Mouse (Mus musculus): Measurements from ENCODE around the gene Smim26.
A peak's percentile ranks its signal among the peaks of the same experiment; 100 is the strongest.

The Smim26 gene

DNA sequence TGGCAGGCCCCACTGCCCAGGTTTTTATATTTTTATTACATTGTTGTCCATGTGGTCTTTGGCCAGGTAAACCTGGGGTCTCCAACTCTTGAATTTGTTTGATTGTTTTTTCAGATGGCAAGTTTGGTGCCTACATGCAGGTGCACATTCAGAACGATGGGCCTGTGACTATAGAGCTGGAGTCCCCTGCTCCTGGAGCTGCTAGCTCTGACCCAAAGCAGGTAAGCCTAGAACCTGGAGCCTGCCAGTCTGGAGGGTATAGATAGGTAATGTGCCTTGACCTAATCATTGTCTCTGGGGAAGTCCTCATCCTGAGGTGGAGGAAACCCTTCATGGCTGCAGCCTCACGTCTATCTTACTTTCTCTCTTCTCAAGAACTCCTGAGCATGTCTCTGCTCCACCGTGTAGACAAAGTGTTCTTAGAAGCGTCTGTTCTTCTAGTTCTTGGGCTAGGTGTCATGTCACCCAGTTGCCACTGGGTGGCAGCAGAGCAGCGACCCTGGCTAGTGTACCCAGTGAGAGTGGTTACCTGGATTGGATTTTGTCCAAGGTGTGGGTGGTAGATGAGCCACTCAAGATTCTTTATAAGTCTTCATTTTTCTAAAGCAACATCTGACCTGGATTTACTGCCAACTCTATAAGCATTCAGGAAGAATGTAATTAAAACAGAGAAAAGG, 41.9 kb downstream of the Smim26 start:
- DNase-seq (ENCODE audit: low spot score in 2 of 2): peak; percentile 32 to 68

DNA sequence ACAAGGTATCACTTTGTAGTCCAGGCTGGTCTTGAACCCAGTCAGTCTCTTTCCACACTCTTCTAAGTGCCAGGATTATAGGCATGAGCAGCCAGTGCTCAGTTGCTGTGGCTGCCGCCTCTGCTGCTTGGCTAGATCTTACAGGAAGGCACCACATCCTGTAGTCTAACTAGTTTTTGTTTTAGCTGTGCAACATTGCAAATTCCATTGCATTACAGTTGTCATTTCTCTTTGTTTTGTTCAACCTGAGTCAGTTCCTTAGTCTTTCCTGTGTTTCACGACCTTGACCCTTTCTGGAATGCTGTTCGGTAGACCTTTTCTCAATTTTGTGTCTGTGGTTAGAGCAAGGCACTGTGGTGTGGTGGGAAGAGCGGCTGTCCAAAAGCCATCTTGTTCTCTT, 43.4 kb downstream of the Smim26 start:
- DNase-seq (ENCODE audit: low spot score in 2 of 2): no peak

DNA sequence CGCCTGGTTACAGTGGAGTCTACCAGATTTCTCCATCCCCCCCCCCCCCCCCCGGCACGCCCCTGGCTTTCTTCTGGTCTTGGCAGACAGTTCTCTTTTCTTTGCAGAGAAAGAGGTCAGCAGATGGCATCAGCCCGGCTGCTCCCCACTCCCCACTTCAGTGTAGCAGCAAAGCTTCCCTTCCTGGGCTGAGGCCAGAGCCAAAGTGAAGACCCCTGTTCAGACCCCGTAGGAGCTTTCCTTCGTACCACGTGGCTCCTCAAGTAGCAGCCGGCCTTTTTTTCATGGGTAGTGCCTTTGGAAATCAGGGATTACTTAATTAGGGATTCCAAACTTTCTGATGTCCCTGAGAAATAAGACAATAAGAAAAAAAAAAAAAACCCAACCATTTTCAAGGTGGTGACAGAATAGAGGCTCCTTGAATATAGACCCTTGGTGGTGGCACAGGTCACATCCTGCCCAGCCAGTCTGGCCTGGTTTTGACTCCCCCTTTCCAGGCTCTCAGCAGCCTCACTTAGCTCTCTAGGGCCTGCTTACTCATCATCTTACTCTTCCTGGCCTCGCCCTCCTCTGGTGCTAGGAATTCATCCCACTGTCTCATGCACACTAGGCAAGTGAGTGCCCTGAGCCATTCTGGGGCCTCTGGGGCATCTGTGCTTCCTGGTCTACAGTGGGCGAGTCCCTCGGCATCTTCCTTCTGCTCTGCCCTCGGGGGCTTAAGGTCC, 44.0 kb downstream of the Smim26 start:
- DNase-seq (ENCODE audit: low spot score in 2 of 2): no peak

DNA sequence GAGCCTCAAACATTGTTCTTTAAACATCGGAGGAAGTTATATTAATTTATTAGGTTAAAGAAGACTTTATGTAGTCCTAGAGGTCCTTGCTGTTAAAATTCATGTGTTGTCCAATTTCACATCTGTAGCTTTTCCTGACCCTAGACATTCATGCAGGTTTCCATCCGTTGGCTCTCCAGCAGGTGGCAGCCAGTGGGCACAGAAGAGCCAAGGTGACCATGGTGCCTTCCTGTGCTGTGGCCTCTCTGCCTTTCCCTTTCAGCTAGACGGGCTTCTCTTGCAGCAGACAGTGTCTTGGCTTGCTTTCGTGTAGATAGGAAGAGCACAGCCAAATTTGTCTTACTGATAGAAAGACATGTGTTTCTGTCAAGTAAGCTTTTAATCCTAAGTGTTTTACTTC, 44.9 kb downstream of the Smim26 start:
- DNase-seq (ENCODE audit: low spot score in 2 of 2): no peak

DNA sequence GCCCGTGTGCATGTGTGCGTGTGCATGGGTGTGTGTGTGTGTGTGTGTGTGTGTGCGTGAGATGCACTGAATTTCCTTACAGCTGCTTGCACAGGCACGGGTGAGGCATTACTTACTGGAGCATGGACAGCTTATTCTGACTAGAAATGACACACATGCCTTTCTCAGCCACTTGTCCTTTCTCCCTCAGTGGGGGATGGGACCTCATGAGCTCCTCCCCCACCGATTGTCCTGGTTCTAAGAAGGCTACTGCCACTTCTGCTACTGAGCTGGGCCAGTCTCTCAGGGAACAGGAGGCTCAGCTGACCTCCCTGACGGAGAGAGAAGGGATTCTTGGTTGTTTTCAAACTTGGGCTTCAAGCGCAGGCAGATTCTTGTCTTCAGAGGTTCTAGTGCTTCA, 46.2 kb downstream of the Smim26 start:
- no peak for DNase-seq (ENCODE audit: low spot score in 2 of 2)

DNA sequence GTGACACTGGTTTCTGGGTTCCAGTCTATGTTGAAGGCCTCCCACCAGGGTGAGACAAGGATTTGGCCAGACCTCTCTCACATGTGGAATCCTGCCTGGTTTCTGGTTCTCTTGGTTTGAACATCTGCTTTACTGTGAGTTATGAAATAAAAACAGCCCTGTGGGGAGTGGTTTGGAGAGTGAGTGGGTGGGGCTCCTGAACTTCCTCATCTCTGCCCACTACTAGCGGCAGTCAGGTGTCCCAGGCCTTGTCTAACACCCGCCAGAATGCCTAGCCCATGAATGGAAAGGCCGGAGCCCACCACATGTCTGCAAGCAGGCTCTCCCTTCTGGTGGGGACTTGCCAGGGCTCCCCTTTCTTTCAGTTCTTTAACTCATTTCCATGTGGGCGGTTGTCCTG, 48.1 kb downstream of the Smim26 start:
- DNase-seq (ENCODE audit: low spot score in 2 of 2): peak in 1 of 2 experiments; percentile 31
